Mouse (Mus musculus): ENCODE data around the gene Aph1a.
"Not testable (repeated sequence)": the region's sequence is repeated elsewhere in the genome, so short reads cannot be mapped to it uniquely, and the experiment has no call there.

The Aph1a gene

DNA sequence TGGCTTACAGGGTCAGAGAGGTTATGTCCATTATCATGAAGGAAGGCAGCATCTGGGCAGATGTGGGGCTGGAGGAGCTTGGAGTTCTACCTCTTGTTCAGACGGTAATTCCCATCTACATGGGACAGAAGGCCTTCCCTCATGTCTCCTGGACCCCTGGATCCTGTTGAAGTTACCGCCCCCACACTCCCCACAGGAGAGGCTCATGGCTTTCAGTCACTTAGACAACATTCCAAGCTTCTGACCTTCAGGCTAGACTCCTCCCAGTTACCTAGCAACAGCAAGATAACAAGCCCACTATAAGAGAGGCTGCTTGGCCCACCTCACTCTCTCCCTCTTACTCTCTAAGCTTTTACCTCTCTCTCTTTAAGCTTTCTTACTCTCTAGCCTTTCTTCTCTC is 26.8 kb downstream of the Aph1a start:
- DNase-seq (ENCODE audit: low spot score) = not testable (repeated sequence)

DNA sequence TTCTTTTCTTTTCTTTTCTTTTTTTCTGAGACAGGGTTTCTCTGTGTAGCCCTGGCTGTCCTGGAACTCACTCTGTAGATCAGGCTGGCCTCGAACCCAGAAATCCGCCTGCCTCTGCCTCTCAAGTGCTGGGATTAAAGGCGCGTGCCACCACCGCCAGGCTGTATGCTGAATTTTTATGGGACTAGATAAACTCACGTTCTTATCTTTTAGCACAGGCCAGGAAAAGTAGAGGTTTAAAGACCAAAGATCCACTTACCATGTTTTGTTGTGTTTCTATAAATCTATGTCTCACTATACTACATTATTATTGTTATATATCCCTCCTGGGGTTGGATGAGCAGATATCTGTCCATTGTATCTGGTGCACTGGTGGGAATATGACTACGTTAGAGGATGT is 29.7 kb downstream of the Aph1a start:
- DNase-seq (ENCODE audit: low spot score) = not testable (repeated sequence)

DNA sequence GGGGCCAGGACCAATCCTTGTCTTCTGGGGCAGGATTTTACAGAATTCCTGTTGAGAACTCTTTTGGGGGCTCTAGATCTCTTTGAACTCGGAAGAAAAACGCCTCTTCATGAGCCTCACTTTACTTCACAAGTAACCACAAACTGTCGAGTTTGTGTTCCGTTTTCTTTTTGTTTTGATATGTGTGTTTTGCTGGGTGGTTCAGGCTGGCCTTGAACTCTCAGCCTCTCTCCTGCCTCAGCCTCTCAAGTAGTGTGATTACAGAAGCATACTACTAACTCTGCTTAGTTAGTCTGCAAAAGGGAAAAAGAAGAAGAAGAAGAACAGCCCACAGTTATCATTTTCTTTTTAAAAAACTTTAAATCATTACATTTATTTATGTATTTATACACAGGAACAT is 30.4 kb downstream of the Aph1a start:
- DNase-seq (ENCODE audit: low spot score) = no peak

DNA sequence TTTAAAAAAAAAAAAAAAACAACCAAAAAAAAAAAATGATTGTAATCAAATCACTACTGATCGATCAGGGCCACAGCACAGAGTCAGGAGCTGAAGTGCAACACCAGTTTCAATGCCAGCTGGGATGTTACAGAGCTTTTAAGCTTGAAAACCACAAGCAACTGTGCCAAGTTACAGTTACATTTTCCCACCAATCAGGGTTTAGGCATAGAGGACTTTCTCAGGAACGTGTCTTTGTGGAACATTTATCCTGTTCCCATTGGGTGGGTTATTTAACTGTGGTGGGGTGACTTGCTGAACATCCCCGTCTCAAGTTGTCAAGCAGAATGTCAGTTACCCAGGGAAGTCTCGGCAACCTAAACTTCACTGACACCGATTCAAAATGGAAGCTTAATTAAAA is 31.3 kb downstream of the Aph1a start:
- no peak for DNase-seq (ENCODE audit: low spot score)

DNA sequence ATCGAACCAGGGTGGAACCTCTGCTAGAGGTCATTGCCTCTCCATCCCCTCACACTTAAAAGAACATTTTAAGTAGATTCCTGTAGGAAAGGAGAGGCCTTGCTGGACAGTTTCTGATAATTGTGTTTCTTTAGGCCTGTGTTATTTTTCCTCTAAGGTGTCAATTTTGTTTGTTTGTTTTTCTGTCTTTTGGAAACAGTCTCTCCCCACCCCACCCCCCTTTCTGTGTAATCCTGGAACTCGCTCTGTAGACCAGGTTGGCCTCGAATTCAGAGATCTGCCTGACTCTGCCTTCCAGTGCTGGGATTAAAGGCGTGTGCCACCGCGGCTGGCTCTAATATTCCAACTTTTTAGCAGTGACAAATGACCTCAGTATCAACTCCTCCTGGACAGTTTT is 34.5 kb downstream of the Aph1a start:
- no peak for DNase-seq (ENCODE audit: low spot score)

DNA sequence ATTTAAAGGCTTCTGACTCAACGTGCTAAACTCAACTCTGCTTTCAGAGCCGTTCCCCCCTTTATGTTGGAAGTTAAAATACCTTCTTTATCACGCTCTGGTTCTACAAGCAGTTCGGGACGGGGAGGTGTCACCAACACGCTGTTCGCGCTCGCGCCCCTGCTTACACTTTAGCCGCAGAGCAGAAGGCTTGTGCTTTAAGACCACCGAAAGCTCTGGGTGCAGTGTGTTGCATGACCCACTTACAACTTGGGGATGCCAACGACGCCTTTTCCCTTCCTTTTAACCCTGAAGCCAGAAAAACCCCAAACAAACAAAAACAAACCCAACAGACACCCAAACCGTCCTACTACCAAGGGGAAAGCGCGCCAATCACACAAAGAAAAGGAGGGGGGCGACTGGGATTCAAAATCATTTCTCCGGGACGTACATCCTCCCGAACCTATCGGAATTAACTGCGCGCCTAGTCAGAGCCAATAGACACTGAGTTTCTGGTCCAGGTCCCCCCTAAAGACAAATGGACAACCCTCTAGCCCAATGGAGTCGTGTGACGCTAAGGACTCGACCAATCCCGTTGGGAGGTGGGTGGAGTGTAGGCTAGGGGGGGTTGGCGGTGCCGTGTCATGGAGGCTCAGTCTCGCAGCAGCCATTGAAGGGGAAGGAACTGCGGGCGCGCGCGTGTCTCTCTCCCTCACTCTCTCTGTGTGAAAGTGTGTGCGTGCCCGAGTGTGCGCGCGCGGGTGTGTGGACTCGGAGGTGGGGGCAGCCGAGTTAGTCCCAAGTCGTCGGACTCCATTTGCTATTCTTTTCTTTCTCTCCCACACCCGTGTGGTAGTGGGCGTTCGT is 35.1 kb downstream of the Aph1a start, which contains the start of gene Anp32e:
TSS of gene Anp32e (plus strand) at position 589 of the 846 bp plus-strand sequence.
- peak; percentile 91 for DNase-seq (ENCODE audit: low spot score)

DNA sequence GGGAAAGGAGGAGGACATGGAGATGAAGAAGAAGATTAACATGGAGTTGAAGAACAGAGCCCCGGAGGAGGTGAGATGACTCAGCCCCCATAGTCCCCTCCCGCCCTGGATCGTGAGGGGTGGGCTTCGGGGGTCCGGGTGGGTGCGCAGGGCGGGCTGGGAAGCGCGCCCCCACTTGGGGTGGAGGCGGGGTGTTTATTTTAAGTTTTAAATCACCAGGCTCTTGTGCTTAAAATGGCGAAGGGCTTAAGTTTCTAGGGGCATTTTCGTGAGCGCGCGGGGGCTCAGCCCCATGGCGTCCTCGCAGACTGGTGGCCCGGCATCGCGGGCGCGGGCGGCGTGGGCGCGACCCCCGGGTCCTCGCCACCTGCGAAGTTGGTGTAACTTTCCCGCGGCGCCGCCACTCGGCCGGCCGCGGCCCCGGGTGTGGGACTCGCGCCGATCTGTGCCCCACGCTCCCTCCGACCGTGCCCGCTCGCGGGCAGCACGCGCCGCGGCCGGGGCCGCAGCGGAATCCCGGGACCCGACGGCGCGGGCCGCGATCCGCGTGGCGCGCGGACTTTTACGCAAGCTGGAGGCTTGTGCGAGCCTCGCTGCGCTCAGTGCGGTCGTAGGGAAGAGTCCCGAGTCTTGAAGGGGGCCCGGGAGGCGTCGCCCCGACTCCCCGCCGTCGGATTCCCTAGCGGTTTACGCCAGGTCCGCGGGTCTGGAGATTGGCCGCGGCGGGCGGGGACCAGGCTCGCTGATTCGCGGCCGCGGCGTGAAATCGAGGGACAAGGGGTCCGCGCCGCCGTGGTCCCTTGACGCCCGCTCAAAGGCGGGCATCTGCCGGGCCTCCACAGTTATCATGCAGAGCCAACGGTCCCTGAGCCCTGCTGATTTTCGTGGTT is 36.1 kb downstream of the Aph1a start:
- DNase-seq (ENCODE audit: low spot score) = peak; percentile 43

DNA sequence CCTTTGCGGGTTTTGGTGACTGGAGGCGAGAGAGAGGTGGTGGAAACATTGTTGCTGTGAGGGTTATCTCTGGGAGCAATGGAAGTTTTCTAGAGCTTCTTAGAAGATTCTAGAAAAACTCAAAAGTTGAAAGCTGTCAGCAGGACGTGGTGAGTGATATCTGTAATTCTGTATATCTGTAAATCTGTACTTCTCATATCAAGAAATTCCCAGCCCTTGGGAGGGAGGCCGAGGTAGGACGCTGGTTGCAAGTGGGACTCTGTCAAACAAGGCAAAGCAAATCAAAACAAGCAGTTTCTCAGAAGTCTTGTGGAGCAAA is 36.7 kb downstream of the Aph1a start:
- DNase-seq (ENCODE audit: low spot score) = no peak

DNA sequence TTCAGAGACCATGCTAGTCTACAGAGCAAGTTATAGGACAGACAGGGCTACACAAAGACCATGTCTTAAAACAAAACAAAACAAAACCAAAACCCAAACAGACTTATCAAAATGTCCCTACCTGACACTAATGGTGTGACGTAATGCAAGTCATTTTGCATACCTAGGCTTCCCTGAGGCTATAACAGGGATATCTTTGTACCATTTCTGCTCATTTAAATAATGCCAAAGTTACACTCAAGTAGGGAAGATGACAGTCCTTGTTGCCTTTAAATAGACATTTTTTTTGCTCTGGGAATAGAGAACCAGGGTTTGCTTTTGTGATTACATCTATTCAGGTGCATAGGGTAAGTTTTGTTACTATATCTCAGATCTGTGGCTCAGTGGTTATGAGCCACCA is 37.7 kb downstream of the Aph1a start:
- DNase-seq (ENCODE audit: low spot score) = no peak

DNA sequence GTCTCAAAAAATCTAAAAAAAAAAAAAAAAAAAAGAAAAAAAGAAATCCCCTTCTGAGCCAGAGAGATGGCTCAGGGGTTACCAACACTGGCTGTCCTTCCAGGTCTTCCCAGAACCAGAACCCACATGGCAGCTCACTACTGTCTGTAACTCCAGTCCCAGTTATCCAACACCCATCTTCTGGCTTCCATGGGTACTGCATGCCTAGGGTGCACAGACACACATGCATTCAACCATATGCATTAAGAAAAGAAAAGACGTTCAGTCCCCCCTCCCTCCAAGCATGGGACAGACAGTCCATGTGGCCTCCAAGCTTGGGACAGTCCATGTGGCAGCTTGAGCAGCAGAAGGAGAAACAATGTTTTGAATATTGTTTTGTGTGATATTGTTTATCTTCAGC is 38.4 kb downstream of the Aph1a start:
- no peak for DNase-seq (ENCODE audit: low spot score)

DNA sequence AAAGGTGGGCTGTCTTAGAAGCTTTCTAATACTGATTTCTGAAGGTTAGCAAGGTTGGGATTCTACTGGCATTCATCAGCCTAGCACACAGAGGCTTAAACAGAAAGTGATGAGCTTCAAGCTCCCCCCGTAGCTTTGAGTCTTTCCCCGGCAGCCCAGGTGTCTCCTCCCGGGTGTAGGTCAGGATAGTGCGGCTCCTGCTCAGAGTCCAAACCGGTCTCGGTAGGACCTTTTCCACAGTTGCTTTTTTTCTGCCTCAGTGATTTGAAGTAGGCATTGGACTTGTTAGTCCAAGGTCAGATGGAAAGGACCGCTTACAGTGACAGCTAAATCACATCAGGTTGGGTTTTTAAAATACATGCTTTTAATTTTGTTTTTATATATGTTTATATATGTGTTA is 38.8 kb downstream of the Aph1a start:
- no peak for DNase-seq (ENCODE audit: low spot score)

DNA sequence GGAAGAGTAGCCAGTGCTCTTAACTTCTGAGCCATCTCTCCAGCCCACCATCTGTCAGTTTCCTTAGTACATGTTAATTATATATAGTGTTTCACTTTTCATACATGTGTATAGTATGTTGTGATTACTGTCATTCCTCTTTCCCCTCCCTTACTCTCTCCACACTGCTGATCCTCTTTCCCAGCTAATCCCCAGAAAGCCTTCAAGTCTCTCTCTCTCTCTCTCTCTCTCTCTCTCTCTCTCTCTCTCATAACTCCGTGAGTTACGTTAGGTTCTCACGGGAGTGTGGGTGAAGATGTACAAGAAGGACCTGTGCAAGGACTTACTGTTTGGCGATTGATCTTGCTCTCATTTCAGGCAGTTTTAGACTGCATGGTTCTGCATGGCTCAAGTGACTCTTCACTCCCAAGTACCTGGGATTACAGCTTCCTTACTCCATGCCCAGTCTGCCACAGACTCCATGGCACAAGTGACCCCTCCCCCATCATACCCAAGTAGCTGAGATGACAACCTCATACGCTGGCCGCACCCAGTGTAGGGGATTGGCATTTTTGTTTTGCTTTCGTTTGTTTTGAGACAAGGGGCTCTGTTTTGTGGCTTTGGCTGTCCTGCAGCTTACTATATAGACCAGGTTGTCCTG is 39.5 kb downstream of the Aph1a start:
- no peak for DNase-seq (ENCODE audit: low spot score)

DNA sequence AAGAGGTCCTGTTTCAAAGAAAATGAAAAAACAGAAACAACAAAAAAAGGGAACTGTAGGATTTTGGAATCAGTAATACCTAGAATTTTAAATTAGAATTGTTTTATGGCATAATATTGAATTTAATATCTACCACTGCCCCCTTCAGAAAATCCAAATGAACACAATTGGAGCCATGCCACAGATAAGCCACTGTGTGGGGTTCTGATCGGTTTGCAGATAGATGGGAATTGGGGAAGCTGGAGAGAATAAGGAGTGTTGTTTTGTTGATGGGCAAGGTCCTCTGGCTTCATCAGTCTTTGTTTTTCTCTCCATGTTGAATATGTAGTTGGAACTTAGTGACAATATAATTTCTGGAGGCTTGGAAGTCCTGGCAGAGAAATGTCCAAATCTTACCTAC is 40.7 kb downstream of the Aph1a start:
- no peak for DNase-seq (ENCODE audit: low spot score)

DNA sequence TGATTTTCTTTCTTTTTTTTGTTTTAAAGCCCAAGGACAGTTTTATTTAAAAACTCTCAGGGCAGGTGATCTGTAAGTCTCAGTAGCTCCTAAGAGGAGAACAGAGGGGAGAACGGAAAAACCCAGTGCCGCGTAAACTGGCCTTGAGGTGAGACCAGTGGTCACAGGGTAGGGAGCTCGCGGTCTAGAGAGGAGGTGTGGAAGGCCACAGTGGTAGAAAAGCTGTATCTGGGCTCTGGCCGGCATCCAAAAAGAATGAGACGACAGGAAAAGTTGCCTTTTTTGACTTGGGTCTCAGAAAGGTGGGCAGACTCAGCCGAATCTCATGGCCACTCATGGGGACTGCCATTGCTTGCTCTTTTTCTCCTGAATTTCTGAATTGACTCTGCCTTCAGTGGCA is 44.4 kb downstream of the Aph1a start:
- DNase-seq (ENCODE audit: low spot score) = no peak

DNA sequence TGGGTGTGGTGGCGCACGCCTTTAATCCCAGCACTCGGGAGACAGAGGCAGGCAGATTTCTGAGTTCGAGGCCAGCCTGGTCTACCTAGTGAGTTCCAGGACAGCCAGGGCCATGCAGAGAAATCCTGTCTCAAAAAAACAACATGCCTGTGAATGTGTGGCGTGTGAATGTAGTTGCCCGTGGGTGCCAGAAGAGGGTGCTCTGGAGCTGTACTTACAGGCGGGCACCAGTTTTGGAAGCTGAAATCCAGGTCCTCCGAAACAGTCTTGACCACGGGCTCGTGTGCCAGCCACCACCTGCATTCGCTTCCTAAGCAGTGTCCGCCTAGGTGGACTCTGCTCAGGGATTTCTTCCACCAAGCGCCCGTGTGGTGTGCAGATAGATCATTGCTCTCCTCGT is 45.1 kb downstream of the Aph1a start:
- no peak for DNase-seq (ENCODE audit: low spot score)

DNA sequence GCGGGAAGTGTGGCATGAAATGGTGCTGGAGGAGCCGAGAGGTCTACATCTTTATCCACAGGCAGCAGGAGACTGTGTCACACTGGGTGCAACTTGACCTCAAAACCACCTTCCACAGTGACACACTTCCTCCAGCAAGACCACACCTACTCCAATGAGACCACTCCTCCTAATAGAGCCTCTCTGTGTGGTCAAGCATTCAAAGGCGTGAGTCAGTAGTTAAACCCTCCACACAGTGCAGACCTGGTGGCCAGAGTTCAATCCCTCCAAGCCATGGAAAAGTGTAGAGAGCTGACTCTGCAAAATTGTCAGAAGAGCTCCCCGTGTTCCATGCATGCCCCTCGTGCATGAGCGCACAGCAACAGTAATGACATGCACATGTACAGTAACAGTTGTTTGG is 49.0 kb downstream of the Aph1a start:
- no peak for DNase-seq (ENCODE audit: low spot score)

DNA sequence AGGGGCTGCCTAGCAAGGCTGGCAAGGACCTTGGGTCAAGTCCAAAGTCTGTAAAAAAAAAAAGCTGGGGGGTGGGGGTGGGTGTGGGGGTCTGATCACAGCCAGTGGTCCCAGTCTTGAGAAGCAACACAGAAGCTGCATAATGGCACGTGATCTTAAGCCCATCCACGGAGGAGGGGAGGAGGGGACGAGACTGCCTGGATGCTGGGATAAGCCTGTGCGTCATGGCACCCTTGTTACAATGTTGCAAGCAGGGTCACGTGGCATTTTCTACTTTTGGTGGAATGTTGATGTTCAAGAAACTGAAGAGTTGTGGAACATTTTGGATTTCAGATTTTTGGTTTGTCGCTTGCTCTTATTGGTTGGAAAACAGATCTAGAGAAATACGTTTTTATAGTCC is 49.5 kb downstream of the Aph1a start:
- no peak for DNase-seq (ENCODE audit: low spot score)

DNA sequence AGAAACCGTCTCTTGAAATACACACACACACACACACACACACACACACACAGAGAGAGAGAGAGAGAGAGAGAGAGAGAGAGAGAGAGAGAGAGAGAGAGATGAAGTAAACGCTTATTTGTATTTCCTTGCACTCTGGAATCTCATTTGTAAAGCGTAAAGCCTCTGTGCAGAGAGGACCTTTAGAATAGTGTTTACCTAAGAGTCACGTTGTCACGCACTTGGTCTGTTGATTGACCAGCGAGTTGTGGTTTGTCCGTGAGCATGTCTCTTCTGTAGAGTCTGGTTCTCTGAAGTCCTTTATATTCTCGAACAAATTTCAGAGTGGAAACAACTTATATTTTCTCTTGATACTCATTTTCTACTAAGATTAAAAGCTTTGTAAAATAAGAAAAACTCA is 51.0 kb downstream of the Aph1a start:
- no peak for DNase-seq (ENCODE audit: low spot score)

DNA sequence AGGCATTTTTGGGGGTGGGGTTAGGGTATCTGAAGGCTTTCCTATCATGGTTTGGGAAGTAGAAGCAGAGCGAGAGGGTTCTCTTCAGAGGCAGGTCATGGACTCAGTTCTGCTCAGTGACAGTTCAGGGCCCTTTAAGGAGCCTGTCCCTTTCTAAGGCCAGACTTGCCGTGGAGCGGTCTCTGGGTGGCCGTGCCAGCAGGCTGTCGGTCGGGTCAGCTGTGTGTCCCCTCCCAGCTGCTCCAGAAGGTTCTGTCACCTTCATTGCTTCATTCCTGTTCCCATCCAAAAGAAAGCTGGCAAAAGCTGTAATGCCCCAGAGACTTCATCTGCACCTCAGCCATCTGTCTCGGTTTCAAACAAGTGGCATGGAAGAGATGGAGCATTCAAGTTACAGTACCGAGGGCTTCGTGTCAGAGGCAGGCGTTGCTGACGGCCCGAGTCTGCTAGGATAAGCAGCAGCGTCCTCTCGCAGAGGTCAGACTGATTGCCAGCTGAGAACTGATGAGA is 52.0 kb downstream of the Aph1a start:
- no peak for DNase-seq (ENCODE audit: low spot score)

Measured in urinary bladder, postnatal 25 days (tissue).